Mouse (Mus musculus): ENCODE measurements around the gene Lysmd1. TPM values are rescaled to one million over a fixed set of nuclear protein-coding genes. Genes with fewer than 3 reads are reported as not detected.
A peak's percentile ranks its signal among the peaks of the same experiment; 100 is the strongest.

Gene Lysmd1
- polyA plus RNA-seq, 1 experiment from 2014 or later = 19.1 TPM

GRCm38 (mm10) chr3:95162345-95162628 is 28.4 kb downstream of the Lysmd1 start:
- no peak for ATAC-seq (ENCODE audit: low FRiP score, low read depth)
- Histone ChIP-seq H3K36me3 (peaks cover 36% of the 10 kb centered on the region), H3K4me2 (replicated peaks) (peak overlapping the region; percentile 86), H3K27me3 (no peaks in the 10 kb centered on the region), H3K9ac (peak overlapping the region; percentile 87; the same call in 1 of the 2 replicates), H3K9me3 (no peaks in the 10 kb centered on the region), H3K4me1 (peaks cover 34% of the 10 kb centered on the region), H3K27ac (no peak overlapping the region), H3K4me3 (peak overlapping the region; percentile 92)
- 21% methylated on average over 2 of the region's 2 CpGs for WGBS

GRCm38 (mm10) chr3:95163419-95164255 is 29.7 kb downstream of the Lysmd1 start:
- Histone ChIP-seq H3K9ac (peak overlapping the region; percentile 31; the same call in 1 of the 2 replicates), H3K4me3 (peak overlapping the region; percentile 92; the same call in 1 of the 2 replicates), H3K27ac (peak overlapping the region; percentile 39; the same call in 1 of the 2 replicates), H3K27me3 (no peaks in the 10 kb centered on the region), H3K4me2 (replicated peaks) (peak overlapping the region; percentile 86), H3K4me1 (peaks cover 34% of the 10 kb centered on the region), H3K36me3 (peaks cover 50% of the 10 kb centered on the region), H3K9me3 (no peaks in the 10 kb centered on the region)
- peak; percentile 17; the same call in 1 of the 2 replicates for ATAC-seq (ENCODE audit: low FRiP score, low read depth)
- 55% methylated on average over 11 of the region's 11 CpGs for WGBS

GRCm38 (mm10) chr3:95164256-95164550 is 30.3 kb downstream of the Lysmd1 start:
- H3K4me3 ChIP-seq = no peak overlapping the region
- H3K27me3 ChIP-seq = peaks cover 3% of the 10 kb centered on the region
- 0 out of 2 replicates have a peak overlapping the region, but pooled peaks have one; percentile 31 for H3K9ac ChIP-seq
- WGBS = 71% methylated on average over 5 of the region's 5 CpGs
- peaks cover 34% of the 10 kb centered on the region for H3K4me1 ChIP-seq
- no peaks in the 10 kb centered on the region for H3K9me3 ChIP-seq
- peaks cover 55% of the 10 kb centered on the region for H3K36me3 ChIP-seq
- H3K27ac ChIP-seq = no peak overlapping the region
- peak overlapping the region; percentile 86; the same call in 1 of the 2 replicates for H3K4me2 ChIP-seq (replicated peaks)
- no peak for ATAC-seq (ENCODE audit: low FRiP score, low read depth)

DNA sequence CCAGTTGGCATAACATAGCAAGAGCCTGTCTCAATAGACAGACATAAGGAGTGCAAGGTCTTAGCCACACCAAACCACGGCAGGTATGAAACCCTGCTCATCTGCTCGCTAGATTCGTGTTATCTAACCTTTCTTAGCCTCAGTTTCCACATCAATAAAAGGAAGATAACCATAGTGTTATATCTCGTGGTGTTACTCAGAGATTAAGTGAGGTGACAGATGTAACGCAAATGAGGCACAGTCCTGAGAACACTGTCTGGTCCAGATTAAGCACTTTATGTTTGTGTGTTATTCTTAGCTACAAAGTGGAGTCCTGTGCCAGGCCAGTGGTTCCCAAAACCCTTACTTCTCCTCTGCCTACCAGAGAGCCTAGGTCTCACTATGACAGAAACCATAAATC is 31.0 kb downstream of the Lysmd1 start:
- no peak overlapping the region for H3K9ac ChIP-seq
- no peak overlapping the region for H3K4me2 ChIP-seq (replicated peaks)
- no peak overlapping the region for H3K27ac ChIP-seq
- H3K4me1 ChIP-seq = peaks cover 29% of the 10 kb centered on the region
- H3K27me3 ChIP-seq = peaks cover 9% of the 10 kb centered on the region
- H3K4me3 ChIP-seq = no peak overlapping the region
- ATAC-seq (ENCODE audit: low FRiP score, low read depth) = no peak
- no peaks in the 10 kb centered on the region for H3K9me3 ChIP-seq
- WGBS = 77% methylated on average over 5 of the region's 5 CpGs
- peaks cover 62% of the 10 kb centered on the region for H3K36me3 ChIP-seq

DNA sequence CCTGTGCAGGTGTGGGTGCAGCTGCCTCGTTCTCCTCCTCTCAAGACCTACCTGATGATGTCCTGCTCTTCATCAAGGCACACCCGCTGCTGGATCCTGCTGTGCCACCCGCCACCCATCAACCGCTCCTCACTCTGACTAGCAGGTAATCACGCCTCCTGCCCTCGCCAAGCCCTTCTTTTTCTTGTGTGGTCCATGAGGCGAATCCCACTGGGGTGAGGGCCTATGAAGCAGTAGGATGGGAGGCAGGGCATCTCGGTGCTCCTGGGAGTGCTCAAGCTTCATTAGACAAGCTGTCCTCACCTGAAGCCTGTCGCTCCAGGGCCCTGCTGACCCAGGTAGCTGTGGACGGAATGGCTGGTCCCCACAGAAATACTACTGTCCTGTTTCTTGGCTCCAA is 36.1 kb downstream of the Lysmd1 start:
- Histone ChIP-seq H3K4me2 (replicated peaks) (no peak overlapping the region), H3K9me3 (no peaks in the 10 kb centered on the region), H3K27me3 (peaks cover 53% of the 10 kb centered on the region), H3K4me1 (peaks cover 21% of the 10 kb centered on the region), H3K9ac (no peak overlapping the region), H3K36me3 (peaks cover 87% of the 10 kb centered on the region), H3K4me3 (no peak overlapping the region), H3K27ac (no peak overlapping the region)
- no peak for ATAC-seq (ENCODE audit: low FRiP score, low read depth)
- 89% methylated on average over 10 of the region's 10 CpGs for WGBS

DNA sequence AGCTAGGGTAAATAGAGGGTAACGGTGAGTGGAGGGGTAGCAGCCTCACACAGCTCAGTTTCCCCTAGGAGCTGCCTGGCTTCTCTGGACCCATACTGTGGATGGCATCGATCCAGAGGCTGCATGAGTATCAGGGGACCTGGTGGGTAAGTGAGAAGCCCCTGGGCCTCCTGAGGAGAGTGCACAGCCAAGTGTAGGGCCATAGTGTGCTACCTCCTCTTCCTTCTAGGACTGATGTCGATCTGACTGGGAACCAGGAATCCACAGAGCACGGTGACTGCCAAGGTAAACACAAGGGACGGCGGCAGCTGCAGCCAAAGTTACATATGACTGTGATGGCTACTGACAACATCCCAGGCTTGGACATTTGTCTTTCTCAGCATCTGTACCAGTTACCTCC is 37.2 kb downstream of the Lysmd1 start:
- Histone ChIP-seq H3K27ac (no peak overlapping the region), H3K4me1 (peaks cover 21% of the 10 kb centered on the region), H3K27me3 (peaks cover 53% of the 10 kb centered on the region), H3K36me3 (peaks cover 78% of the 10 kb centered on the region), H3K4me3 (no peak overlapping the region), H3K4me2 (replicated peaks) (no peak overlapping the region), H3K9ac (no peak overlapping the region), H3K9me3 (no peaks in the 10 kb centered on the region)
- ATAC-seq (ENCODE audit: low FRiP score, low read depth) = no peak
- WGBS = 75% methylated on average over 6 of the region's 6 CpGs

GRCm38 (mm10) chr3:95172526-95173255 is 38.8 kb downstream of the Lysmd1 start:
- ATAC-seq (ENCODE audit: low FRiP score, low read depth) = no peak
- Histone ChIP-seq H3K4me3 (peak overlapping the region; percentile 33), H3K4me1 (peaks cover 21% of the 10 kb centered on the region), H3K27ac (no peak overlapping the region), H3K9ac (peak overlapping the region; percentile 61; the same call in 1 of the 2 replicates), H3K36me3 (peaks cover 62% of the 10 kb centered on the region), H3K9me3 (no peaks in the 10 kb centered on the region), H3K4me2 (replicated peaks) (peak overlapping the region; percentile 55; the same call in 1 of the 2 replicates), H3K27me3 (peaks cover 53% of the 10 kb centered on the region)
- 24% methylated on average over 71 of the region's 84 CpGs for WGBS

DNA sequence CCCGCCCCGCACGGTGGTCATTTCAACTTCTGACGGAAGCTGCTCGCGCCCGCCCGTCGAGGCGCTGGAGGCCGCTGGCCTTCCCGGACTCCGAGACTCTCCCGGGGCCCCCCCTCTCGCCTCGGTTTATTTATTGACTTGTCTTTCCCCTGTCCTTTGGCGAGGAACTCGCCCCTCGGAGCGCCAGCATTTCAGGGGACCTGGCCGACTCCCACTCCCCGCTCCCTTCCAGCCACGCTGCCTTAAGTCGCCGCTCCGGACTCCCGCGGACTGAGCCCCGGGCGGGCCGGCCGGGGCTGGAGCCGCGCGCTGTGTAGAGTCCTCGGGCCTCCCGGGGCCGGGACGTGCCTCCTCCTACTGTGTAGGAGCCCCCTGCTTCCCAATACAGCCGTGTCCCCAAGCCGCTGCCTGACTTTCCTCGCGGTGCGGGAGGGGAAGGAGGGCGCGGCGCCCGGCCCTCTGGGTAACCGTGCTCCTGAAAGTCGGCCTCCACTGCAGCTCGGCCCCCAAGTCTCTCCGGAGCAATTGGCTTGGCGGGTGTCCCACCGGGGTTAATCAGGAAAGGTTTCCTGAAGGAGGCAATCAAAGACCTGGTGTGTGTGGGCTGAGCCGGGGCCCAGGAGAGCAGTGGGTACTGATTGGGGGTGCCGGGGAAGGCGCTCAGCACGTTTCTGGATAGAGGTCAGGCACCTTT is 39.5 kb downstream of the Lysmd1 start:
- WGBS = 10% methylated on average over 57 of the region's 58 CpGs

GRCm38 (mm10) chr3:95174011-95174592 is 40.2 kb downstream of the Lysmd1 start:
- ATAC-seq (ENCODE audit: low FRiP score, low read depth) = peak; percentile 55
- H3K27ac ChIP-seq = no peak overlapping the region
- WGBS = 7% methylated on average over 16 of the region's 16 CpGs
- H3K4me3 ChIP-seq = peak overlapping the region; percentile 5; the same call in 1 of the 2 replicates
- peaks cover 51% of the 10 kb centered on the region for H3K27me3 ChIP-seq
- peak overlapping the region; percentile 55 for H3K4me2 ChIP-seq (replicated peaks)
- H3K4me1 ChIP-seq = peaks cover 21% of the 10 kb centered on the region
- no peak overlapping the region for H3K9ac ChIP-seq
- peaks cover 48% of the 10 kb centered on the region for H3K36me3 ChIP-seq
- H3K9me3 ChIP-seq = no peaks in the 10 kb centered on the region

More for the DNA sequence above, 39.5 kb downstream of the Lysmd1 start:
- no peak for ATAC-seq (ENCODE audit: low FRiP score, low read depth)
- Histone ChIP-seq H3K36me3 (peaks cover 55% of the 10 kb centered on the region), H3K27me3 (peaks cover 53% of the 10 kb centered on the region), H3K4me2 (replicated peaks) (peak overlapping the region; percentile 55), H3K4me1 (peaks cover 21% of the 10 kb centered on the region), H3K9me3 (no peaks in the 10 kb centered on the region), H3K9ac (peak overlapping the region; percentile 61), H3K27ac (no peak overlapping the region), H3K4me3 (peak overlapping the region; percentile 33)

DNA sequence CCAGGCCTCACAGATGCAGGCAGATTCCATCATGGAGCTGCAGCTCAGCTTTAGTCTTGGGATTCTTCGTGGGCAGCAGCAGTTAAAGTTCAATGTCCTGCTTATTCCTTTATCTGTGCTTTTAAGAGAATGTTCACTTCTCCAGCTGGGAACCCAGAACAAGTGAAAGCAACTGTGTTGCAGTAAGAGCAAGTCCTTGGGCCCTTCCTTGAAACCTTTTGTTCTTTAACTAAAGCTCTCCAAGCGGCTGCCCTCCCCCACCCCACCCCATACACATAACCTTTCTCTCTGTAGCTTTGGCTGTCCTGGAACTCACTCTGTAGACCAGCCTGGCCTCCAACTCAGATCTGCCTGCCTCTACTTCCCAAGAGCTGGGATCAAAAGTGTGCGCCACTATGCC is 42.6 kb downstream of the Lysmd1 start:
- 75% methylated on average over 3 of the region's 3 CpGs for WGBS

GRCm38 (mm10) chr3:95177583-95177982 is 43.7 kb downstream of the Lysmd1 start:
- Histone ChIP-seq H3K27ac (no peak overlapping the region), H3K4me2 (replicated peaks) (no peak overlapping the region), H3K9ac (peak overlapping the region; percentile 39; the same call in 1 of the 2 replicates), H3K4me3 (no peak overlapping the region), H3K9me3 (no peaks in the 10 kb centered on the region), H3K27me3 (peaks cover 16% of the 10 kb centered on the region), H3K36me3 (peaks cover 18% of the 10 kb centered on the region), H3K4me1 (peaks cover 15% of the 10 kb centered on the region)
- WGBS = 60% methylated on average over 6 of the region's 6 CpGs
- no peak for ATAC-seq (ENCODE audit: low FRiP score, low read depth)

More for the DNA sequence above, 42.6 kb downstream of the Lysmd1 start:
- H3K9me3 ChIP-seq = no peaks in the 10 kb centered on the region
- H3K4me1 ChIP-seq = peaks cover 21% of the 10 kb centered on the region
- no peak overlapping the region for H3K9ac ChIP-seq
- H3K4me3 ChIP-seq = no peak overlapping the region
- ATAC-seq (ENCODE audit: low FRiP score, low read depth) = no peak
- H3K4me2 ChIP-seq (replicated peaks) = no peak overlapping the region
- H3K27ac ChIP-seq = no peak overlapping the region
- H3K36me3 ChIP-seq = peaks cover 24% of the 10 kb centered on the region
- H3K27me3 ChIP-seq = peaks cover 27% of the 10 kb centered on the region

Measured in limb, embryonic 13.5 days (tissue).